Mouse (Mus musculus): ENCODE results near the gene Ddx25. TPM values are rescaled to one million over a fixed set of nuclear protein-coding genes. Genes with fewer than 3 reads are reported as not detected.
A peak's percentile ranks its signal among the peaks of the same experiment; 100 is the strongest.

Gene Ddx25
- total and polyA plus RNA-seq, 2 experiments from 2014 or later: 19.7 to 24.4 TPM

DNA sequence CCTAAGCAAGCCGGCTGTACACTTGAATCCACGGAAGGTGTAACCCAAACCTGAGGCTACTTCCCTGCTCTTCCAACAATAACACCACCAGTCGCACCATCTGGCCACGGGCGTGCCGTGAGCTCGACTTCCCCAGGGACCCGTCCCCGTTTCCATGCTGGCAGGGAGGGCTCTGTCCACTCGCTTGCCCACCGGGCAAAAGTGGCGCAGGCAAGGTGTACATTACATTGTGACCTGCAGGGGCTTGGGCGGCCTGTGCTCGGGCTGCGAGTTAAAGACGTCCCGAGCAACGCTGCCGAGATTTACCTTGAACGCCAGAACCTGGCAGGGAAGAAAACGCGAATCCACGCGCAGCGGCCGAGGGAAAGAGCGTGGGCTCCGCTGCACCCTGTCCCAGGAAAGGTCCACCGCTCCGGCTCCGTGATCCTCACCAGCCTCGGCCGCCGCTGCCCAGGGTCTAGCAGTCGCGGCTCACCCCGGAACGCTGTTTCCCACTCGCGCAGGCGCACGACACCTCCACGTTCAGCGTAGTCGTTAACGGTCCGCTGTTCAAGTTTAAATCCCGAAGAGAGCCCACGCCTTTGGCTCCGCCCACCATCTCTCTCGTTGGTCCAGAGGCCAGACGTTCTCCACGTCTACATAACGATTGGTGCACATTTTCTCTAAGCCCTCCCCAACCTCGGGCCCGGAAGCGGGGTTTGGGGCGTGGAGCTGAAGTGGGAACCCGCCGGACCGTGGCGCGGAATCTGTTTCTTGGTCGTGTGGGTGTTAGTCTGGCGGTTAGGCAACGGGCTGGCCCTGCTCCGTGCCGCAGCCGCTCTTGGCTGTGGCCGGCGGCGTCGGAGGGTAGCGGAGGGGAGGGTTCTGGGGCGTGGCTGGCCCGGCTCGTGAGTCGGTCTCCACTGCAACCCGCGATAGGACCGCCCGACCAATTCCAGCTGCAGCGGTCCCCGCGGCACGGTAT is 11.5 kb upstream of the Ddx25 start, which contains the start of the genes Pate2 and Hyls1:
Gene Pate2 (plus strand): TSS at position 714 of the 964 bp plus-strand sequence.
Gene Hyls1 (minus strand): TSS at position 828 of the 964 bp plus-strand sequence.
- peak within 1 kb of the TSS; percentile 82 for H3K4me3 ChIP-seq (ENCODE audit: low read length)
- DNase-seq (ENCODE audit: low spot score) (peak; percentile 98), ATAC-seq (peak; percentile 98)
- peak within 1 kb of the TSS; percentile 64 for H3K9ac ChIP-seq (replicated peaks; ENCODE audit: low read length)
- peak within 1 kb of the TSS; percentile 84 for H3K27ac ChIP-seq
- H3K4me1 ChIP-seq (ENCODE audit: insufficient read depth, low read length): peaks cover 3% of the 10 kb centered on the region; the same call in 1 of the 2 replicates
- peak; percentile 67 for TF ChIP-seq CTCF (IDR thresholded peaks at IDR 0.05; ENCODE audit: low read depth)
- under 1% methylated on average over 86 of the region's 86 CpGs for WGBS
- no peaks in the 10 kb centered on the region for H3K9me3 ChIP-seq (ENCODE audit: low read length)
- no peaks in the 10 kb centered on the region for H3K27me3 ChIP-seq (ENCODE audit: insufficient read depth, low read length)
- H3K36me3 ChIP-seq (ENCODE audit: insufficient read depth, low read length): peaks cover 24% of the 10 kb centered on the region
- peak within 1 kb of the TSS; percentile 66 for H3K4me2 ChIP-seq (ENCODE audit: low read depth, low read length)

DNA sequence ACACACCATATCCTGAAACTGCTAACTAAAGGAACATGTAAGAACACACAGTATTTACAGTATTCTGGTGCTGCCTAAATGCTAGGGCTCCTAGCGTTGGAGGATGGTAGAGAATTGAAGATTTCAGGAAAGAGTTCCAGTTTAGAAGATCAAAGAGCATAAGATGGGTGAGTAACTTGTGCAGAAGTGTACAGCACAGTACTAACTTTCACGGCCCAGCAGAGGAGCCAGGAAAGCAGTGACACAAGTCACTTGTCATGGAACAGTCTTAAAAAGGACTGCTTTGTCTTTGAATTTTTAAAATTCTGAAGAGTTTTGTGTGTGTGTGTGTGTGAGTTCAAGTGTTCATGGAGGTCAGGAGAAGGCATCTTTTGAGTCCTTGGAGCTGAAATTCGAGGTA is 9.7 kb upstream of the Ddx25 start:
- H3K4me1 ChIP-seq (ENCODE audit: insufficient read depth, low read length): no peaks in the 10 kb centered on the region
- no peaks in the 10 kb centered on the region for H3K27me3 ChIP-seq (ENCODE audit: insufficient read depth, low read length)
- H3K9me3 ChIP-seq (ENCODE audit: low read length): no peaks in the 10 kb centered on the region
- 84% methylated on average over 3 of the region's 3 CpGs for WGBS
- ATAC-seq (no peak), DNase-seq (ENCODE audit: low spot score) (no peak)
- TF ChIP-seq CTCF (IDR thresholded peaks at IDR 0.05; ENCODE audit: low read depth): no peak
- peaks cover 26% of the 10 kb centered on the region for H3K36me3 ChIP-seq (ENCODE audit: insufficient read depth, low read length)
- H3K4me2 ChIP-seq (ENCODE audit: low read depth, low read length): no peak overlapping the region
- H3K4me3 ChIP-seq (ENCODE audit: low read length): no peak overlapping the region
- H3K27ac ChIP-seq: no peak overlapping the region
- no peak overlapping the region for H3K9ac ChIP-seq (replicated peaks; ENCODE audit: low read length)

DNA sequence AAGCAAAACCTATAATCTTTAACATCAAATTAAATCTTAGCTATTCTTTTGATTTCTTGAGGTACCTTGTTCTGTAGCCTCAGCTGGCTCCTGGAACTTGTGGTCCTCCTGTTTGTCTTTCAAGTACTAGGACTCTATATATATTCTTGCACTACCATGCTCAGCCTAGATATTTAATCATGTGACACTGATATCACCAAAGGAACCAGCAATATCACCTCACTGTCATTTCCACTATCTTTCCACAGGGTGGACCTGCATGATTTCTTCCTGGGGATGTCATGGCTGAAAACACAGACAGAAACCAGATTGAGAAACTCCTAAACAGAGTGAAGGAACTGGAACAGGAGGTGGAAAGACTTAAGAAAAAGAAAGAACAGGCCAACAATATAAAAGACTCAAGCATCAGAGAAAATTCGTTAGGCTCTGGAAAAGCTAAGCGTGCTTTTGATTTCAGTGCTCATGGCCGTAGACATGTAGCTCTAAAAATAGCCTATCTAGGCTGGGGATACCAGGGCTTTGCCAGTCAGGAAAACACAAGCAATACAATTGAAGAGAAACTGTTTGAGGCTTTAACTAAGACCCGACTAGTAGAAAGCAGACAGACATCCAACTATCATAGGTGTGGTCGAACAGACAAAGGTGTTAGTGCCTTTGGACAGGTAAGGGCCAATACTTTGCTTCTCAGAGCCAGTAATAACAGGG is 6.4 kb upstream of the Ddx25 start:
- no peak overlapping the region for H3K4me3 ChIP-seq (ENCODE audit: low read length)
- peaks cover 30% of the 10 kb centered on the region for H3K36me3 ChIP-seq (ENCODE audit: insufficient read depth, low read length)
- no peak overlapping the region for H3K27ac ChIP-seq
- no peak overlapping the region for H3K4me2 ChIP-seq (ENCODE audit: low read depth, low read length)
- 92% methylated on average over 5 of the region's 5 CpGs for WGBS
- no peak for TF ChIP-seq CTCF (IDR thresholded peaks at IDR 0.05; ENCODE audit: low read depth)
- no peaks in the 10 kb centered on the region for H3K9me3 ChIP-seq (ENCODE audit: low read length)
- no peaks in the 10 kb centered on the region; the same call in 1 of the 2 replicates for H3K4me1 ChIP-seq (ENCODE audit: insufficient read depth, low read length)
- no peak overlapping the region for H3K9ac ChIP-seq (replicated peaks; ENCODE audit: low read length)
- no peak for DNase-seq (ENCODE audit: low spot score)
- H3K27me3 ChIP-seq (ENCODE audit: insufficient read depth, low read length): no peaks in the 10 kb centered on the region
- no peak for ATAC-seq

DNA sequence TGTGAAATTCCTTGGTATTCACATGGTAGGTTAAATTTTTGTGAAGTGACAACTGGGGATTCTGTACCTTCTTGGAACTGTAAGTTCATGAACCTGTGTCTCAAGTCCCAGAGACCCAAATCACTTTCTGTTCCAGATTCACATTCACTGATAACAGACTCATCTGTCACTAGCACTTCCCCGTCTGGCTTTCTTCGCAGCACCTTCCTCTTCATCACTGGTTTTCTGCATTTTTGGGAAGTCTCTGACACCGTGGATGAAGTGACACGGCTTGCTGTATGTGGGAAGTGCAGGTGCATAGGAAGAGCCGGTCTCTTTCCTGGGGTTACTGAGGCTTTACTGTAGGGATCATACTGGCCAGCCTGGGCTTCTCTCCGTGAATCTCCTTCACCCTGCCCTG is 3.3 kb upstream of the Ddx25 start:
- Histone ChIP-seq H3K4me3 (ENCODE audit: low read length) (no peak overlapping the region), H3K9me3 (ENCODE audit: low read length) (no peaks in the 10 kb centered on the region), H3K4me2 (ENCODE audit: low read depth, low read length) (no peak overlapping the region), H3K27ac (no peak overlapping the region), H3K27me3 (ENCODE audit: insufficient read depth, low read length) (no peaks in the 10 kb centered on the region), H3K9ac (replicated peaks; ENCODE audit: low read length) (no peak overlapping the region), H3K36me3 (ENCODE audit: insufficient read depth, low read length) (peaks cover 18% of the 10 kb centered on the region), H3K4me1 (ENCODE audit: insufficient read depth, low read length) (peaks cover 3% of the 10 kb centered on the region; the same call in 1 of the 2 replicates)
- no peak for TF ChIP-seq CTCF (IDR thresholded peaks at IDR 0.05; ENCODE audit: low read depth)
- no peak for DNase-seq (ENCODE audit: low spot score)
- no peak for ATAC-seq
- 89% methylated on average over 6 of the region's 6 CpGs for WGBS

DNA sequence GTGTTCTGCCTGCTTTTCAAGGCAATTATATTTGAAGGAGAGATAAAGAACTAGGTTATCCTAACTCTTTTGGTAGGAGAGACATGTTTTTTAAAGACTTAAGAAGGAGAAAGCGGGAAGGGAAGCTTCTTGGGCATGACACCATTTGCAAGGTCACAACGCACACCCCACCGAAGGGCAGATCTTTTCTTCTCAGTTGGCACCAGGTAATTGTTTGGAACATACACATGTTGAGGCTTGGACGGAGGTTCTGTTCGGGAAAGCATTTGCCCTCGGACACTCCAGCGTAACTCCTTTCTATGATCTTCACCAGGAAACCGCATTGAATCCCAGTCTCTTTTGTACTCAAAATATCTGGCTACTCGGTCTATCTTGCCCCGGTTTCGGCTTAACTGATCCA is 2.7 kb upstream of the Ddx25 start:
- ATAC-seq (no peak), DNase-seq (ENCODE audit: low spot score) (no peak)
- Histone ChIP-seq H3K27ac (no peak overlapping the region), H3K9ac (replicated peaks; ENCODE audit: low read length) (no peak overlapping the region), H3K4me3 (ENCODE audit: low read length) (no peak overlapping the region), H3K9me3 (ENCODE audit: low read length) (no peaks in the 10 kb centered on the region), H3K4me2 (ENCODE audit: low read depth, low read length) (no peak overlapping the region), H3K36me3 (ENCODE audit: insufficient read depth, low read length) (peaks cover 15% of the 10 kb centered on the region), H3K4me1 (ENCODE audit: insufficient read depth, low read length) (peaks cover 3% of the 10 kb centered on the region; the same call in 1 of the 2 replicates), H3K27me3 (ENCODE audit: insufficient read depth, low read length) (no peaks in the 10 kb centered on the region)
- TF ChIP-seq CTCF (IDR thresholded peaks at IDR 0.05; ENCODE audit: low read depth): no peak
- WGBS: 93% methylated on average over 11 of the region's 11 CpGs

DNA sequence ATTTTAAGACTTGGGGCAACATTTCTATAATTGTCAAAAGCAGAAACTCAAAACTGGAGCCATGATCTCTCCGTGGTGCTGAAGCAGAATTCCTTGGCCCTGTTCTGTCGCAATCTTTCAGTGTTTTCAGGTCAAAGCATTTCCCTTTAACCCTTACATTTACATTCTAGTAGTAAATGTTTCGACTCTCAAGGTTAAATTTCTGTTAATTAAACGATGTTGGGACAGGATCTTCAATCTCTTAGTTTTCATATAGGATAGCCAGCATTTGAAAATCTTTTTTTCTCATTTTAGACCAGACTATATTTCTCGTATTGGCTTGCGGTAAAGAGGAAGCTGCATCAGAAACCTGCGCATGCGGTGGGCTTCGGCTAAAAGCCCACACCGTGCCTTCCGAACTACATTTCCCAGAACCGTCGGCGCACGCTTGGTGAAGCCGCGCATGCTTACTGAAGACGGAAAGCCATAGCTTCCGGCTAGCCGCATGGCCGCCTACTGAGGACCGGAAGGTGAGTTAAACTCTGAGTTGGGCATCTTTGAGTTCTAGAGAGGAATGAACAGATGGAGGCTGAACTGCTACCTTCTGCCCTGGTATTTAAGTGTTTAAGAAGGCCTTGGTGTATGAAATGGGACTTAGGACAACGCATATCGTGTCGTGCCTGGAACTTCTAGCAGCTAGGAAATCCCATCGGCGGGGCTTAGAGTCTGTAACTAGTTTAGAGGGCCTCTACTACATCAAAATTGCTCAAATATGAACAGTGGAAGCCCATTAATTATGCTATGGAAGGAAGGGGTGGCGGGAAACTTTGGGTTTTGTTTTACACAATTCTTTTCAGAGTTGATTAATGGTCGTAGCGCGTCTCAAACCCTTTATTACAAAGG is 922 bp upstream of the Ddx25 start:
- H3K27me3 ChIP-seq (ENCODE audit: insufficient read depth, low read length): no peaks in the 10 kb centered on the region
- peaks cover 4% of the 10 kb centered on the region for H3K36me3 ChIP-seq (ENCODE audit: insufficient read depth, low read length)
- ATAC-seq: peak; percentile 86
- peaks cover 3% of the 10 kb centered on the region; the same call in 1 of the 2 replicates for H3K4me1 ChIP-seq (ENCODE audit: insufficient read depth, low read length)
- peak overlapping the region; percentile 71 for H3K4me3 ChIP-seq (ENCODE audit: low read length)
- peak; percentile 97 for DNase-seq (ENCODE audit: low spot score)
- H3K27ac ChIP-seq: peak overlapping the region; percentile 86
- peak overlapping the region; percentile 87 for H3K4me2 ChIP-seq (ENCODE audit: low read depth, low read length)
- H3K9me3 ChIP-seq (ENCODE audit: low read length): no peaks in the 10 kb centered on the region
- H3K9ac ChIP-seq (replicated peaks; ENCODE audit: low read length): peak overlapping the region; percentile 64
- TF ChIP-seq CTCF (IDR thresholded peaks at IDR 0.05; ENCODE audit: low read depth): no peak
- 3% methylated on average over 31 of the region's 31 CpGs for WGBS
